32 mouse cellular contexts compared by ENCODE assay signal in genomic region chr7:140376911-140377310, GRCm38 (mm10). TPM values are rescaled to one million over a fixed set of nuclear protein-coding genes. Genes with fewer than 3 reads are reported as not detected.
"Had no signal": no experiment of that assay in that cellular context is flagged by ENCODE, and none has a peak within 500 bp of the region (broad histone marks: within the 10 kb centered on the region; RNA-seq: fewer than 3 reads in every experiment).

No protein-coding gene starts in this region.

- DNase-seq: kidney, adult 2 months; kidney, postnatal 25 days; layer of hippocampus, adult 9-11 months; liver, embryonic 13.5 days; lung, adult 2 months; lung, postnatal 14 days; lung, postnatal 4 days; midbrain, embryonic 14.5 days; retina, postnatal 1 day; right cerebral cortex, postnatal 4 days; spleen, adult 18-20 months; thymus, postnatal 14 days; thymus, postnatal 4 days had no signal

RNA-seq across cellular contexts. Expression of gene Olfr530, which starts 0.8 kb away (rescaled TPM):
- total RNA-seq: layer of hippocampus, adult 2 months; layer of hippocampus, postnatal 25 days; left cerebral cortex, adult 18-20 months; left cerebral cortex, postnatal 36 days; liver, adult 2 months; megakaryocyte progenitor cell, adult 5-6 weeks; megakaryocyte-erythroid progenitor cell, adult 5-6 weeks; midbrain, postnatal 0 days had no signal
- polyA plus RNA-seq: kidney, adult 2 months; kidney, embryonic 14.5 days; kidney, postnatal 0 days; limb, embryonic 11.5 days; limb, embryonic 14.5 days; liver, adult 2 months; liver, embryonic 13.5 days; liver, embryonic 16.5 days; lung, adult 2 months; lung, embryonic 16.5 days; midbrain, embryonic 11.5 days; midbrain, embryonic 14.5 days; midbrain, postnatal 0 days; neural tube, embryonic 12.5 days; neural tube, embryonic 15.5 days; stomach, embryonic 15.5 days had no signal

RNA-seq across cellular contexts. Expression of gene Olfr60, which starts 15.4 kb away (rescaled TPM):
- total RNA-seq: layer of hippocampus, adult 2 months; layer of hippocampus, postnatal 25 days; left cerebral cortex, adult 18-20 months; left cerebral cortex, postnatal 36 days; liver, adult 2 months; megakaryocyte progenitor cell, adult 5-6 weeks; megakaryocyte-erythroid progenitor cell, adult 5-6 weeks; midbrain, postnatal 0 days had no signal
- polyA plus RNA-seq: kidney, embryonic 14.5 days; kidney, postnatal 0 days; limb, embryonic 11.5 days; limb, embryonic 14.5 days; liver, adult 2 months; liver, embryonic 13.5 days; liver, embryonic 16.5 days; lung, embryonic 16.5 days; midbrain, embryonic 11.5 days; midbrain, embryonic 14.5 days; midbrain, postnatal 0 days; neural tube, embryonic 12.5 days; neural tube, embryonic 15.5 days; stomach, embryonic 15.5 days had no signal

RNA-seq across cellular contexts. Expression of gene Olfr531, which starts 25.8 kb away (rescaled TPM):
- total RNA-seq: layer of hippocampus, adult 2 months; layer of hippocampus, postnatal 25 days; left cerebral cortex, adult 18-20 months; left cerebral cortex, postnatal 36 days; liver, adult 2 months; megakaryocyte progenitor cell, adult 5-6 weeks; megakaryocyte-erythroid progenitor cell, adult 5-6 weeks; midbrain, postnatal 0 days had no signal
- polyA plus RNA-seq: kidney, adult 2 months; kidney, embryonic 14.5 days; kidney, postnatal 0 days; large intestine, adult 2 months; limb, embryonic 11.5 days; limb, embryonic 14.5 days; liver, adult 2 months; liver, embryonic 13.5 days; liver, embryonic 16.5 days; lung, adult 2 months; lung, embryonic 16.5 days; midbrain, embryonic 11.5 days; midbrain, embryonic 14.5 days; midbrain, postnatal 0 days; neural tube, embryonic 12.5 days; neural tube, embryonic 15.5 days; stomach, embryonic 15.5 days had no signal

RNA-seq across cellular contexts. Expression of gene Olfr527, which starts 43.1 kb away (rescaled TPM):
- total RNA-seq: layer of hippocampus, adult 2 months; layer of hippocampus, postnatal 25 days; left cerebral cortex, adult 18-20 months; left cerebral cortex, postnatal 36 days; liver, adult 2 months; megakaryocyte progenitor cell, adult 5-6 weeks; megakaryocyte-erythroid progenitor cell, adult 5-6 weeks; midbrain, postnatal 0 days had no signal
- polyA plus RNA-seq: kidney, adult 2 months; kidney, embryonic 14.5 days; kidney, postnatal 0 days; large intestine, adult 2 months; limb, embryonic 11.5 days; limb, embryonic 14.5 days; liver, adult 2 months; liver, embryonic 13.5 days; liver, embryonic 16.5 days; lung, adult 2 months; lung, embryonic 16.5 days; midbrain, embryonic 11.5 days; midbrain, embryonic 14.5 days; midbrain, postnatal 0 days; neural tube, embryonic 12.5 days; neural tube, embryonic 15.5 days; stomach, embryonic 15.5 days had no signal

RNA-seq across cellular contexts. Expression of gene Olfr532, which starts 44.5 kb away (rescaled TPM):
- total RNA-seq: layer of hippocampus, adult 2 months; layer of hippocampus, postnatal 25 days; left cerebral cortex, adult 18-20 months; left cerebral cortex, postnatal 36 days; liver, adult 2 months; megakaryocyte progenitor cell, adult 5-6 weeks; megakaryocyte-erythroid progenitor cell, adult 5-6 weeks; midbrain, postnatal 0 days had no signal
- polyA plus RNA-seq: kidney, adult 2 months; kidney, embryonic 14.5 days; kidney, postnatal 0 days; large intestine, adult 2 months; limb, embryonic 11.5 days; limb, embryonic 14.5 days; liver, adult 2 months; liver, embryonic 13.5 days; liver, embryonic 16.5 days; lung, adult 2 months; lung, embryonic 16.5 days; midbrain, embryonic 11.5 days; midbrain, embryonic 14.5 days; midbrain, postnatal 0 days; neural tube, embryonic 12.5 days; neural tube, embryonic 15.5 days; stomach, embryonic 15.5 days had no signal
